ENCODE assay signal across 14 mouse cellular contexts in genomic region chr5:28066311-28066710, GRCm38 (mm10). TPM values are rescaled to one million over a fixed set of nuclear protein-coding genes. Genes with fewer than 3 reads are reported as not detected.
DNase-seq lines count a peak whose midpoint lies in the region; ATAC-seq lines count a peak whose summit lies in the region.
"Had no signal": no experiment of that assay in that cellular context is flagged by ENCODE, and none has a peak within 500 bp of the region (broad histone marks: within the 10 kb centered on the region; RNA-seq: fewer than 3 reads in every experiment).

No protein-coding gene starts in this region.

- H3K9ac ChIP-seq in lung, embryonic 15.5 days, result no peak overlapping the region
- peak overlapping the region; percentile 43 for H3K9ac ChIP-seq in liver, embryonic 12.5 days
- H3K9ac ChIP-seq in kidney, embryonic 16.5 days (replicated peaks; ENCODE audit: low read length), result no peak overlapping the region
- H3K9ac ChIP-seq: heart, embryonic 15.5 days had no signal

- peaks cover 6% of the 10 kb centered on the region for H3K27me3 ChIP-seq in erythroblast, embryonic 14.5 days (ENCODE audit: control insufficient read depth)
- no peaks in the 10 kb centered on the region for H3K27me3 ChIP-seq in lung, embryonic 15.5 days
- H3K27me3 ChIP-seq in liver, embryonic 12.5 days (replicated peaks), result no peaks in the 10 kb centered on the region
- no peaks in the 10 kb centered on the region for H3K27me3 ChIP-seq in kidney, embryonic 16.5 days (ENCODE audit: insufficient read depth, low read length)
- H3K27me3 ChIP-seq: heart, embryonic 15.5 days had no signal

- no peak for DNase-seq in lung, adult 18-20 months
- DNase-seq in yolk sac, embryonic 10.5 days (ENCODE audit: low spot score), result peak; percentile 15
- no peak for DNase-seq in left cerebral cortex, adult 8-10 months (ENCODE audit: low spot score in 2 of 2)
- DNase-seq: adrenal gland, postnatal 14 days; cerebellum, adult 11 months; kidney, postnatal 25 days; spleen, adult 18-20 months had no signal

- H3K4me3 ChIP-seq in erythroblast, embryonic 14.5 days (replicated peaks), result peak overlapping the region; percentile 52
- no peak overlapping the region for H3K4me3 ChIP-seq in lung, embryonic 15.5 days
- H3K4me3 ChIP-seq in liver, embryonic 12.5 days, result peak overlapping the region; percentile 10; the same call in 1 of the 2 replicates
- H3K4me3 ChIP-seq in kidney, embryonic 16.5 days (ENCODE audit: low read length), result no peak overlapping the region
- H3K4me3 ChIP-seq: heart, embryonic 15.5 days had no signal

- no peaks in the 10 kb centered on the region for H3K36me3 ChIP-seq in erythroblast, embryonic 14.5 days (ENCODE audit: control insufficient read depth)
- no peaks in the 10 kb centered on the region for H3K36me3 ChIP-seq in lung, embryonic 15.5 days
- H3K36me3 ChIP-seq in liver, embryonic 12.5 days, result no peaks in the 10 kb centered on the region
- H3K36me3 ChIP-seq in kidney, embryonic 16.5 days (ENCODE audit: insufficient read depth, low read length), result no peaks in the 10 kb centered on the region
- H3K36me3 ChIP-seq: heart, embryonic 15.5 days had no signal

- no peak overlapping the region for H3K4me2 ChIP-seq in lung, embryonic 15.5 days
- peak overlapping the region; percentile 56 for H3K4me2 ChIP-seq in liver, embryonic 12.5 days
- no peak overlapping the region for H3K4me2 ChIP-seq in kidney, embryonic 16.5 days (replicated peaks; ENCODE audit: low read depth, low read length)
- H3K4me2 ChIP-seq: heart, embryonic 15.5 days had no signal

- no peaks in the 10 kb centered on the region for H3K9me3 ChIP-seq in erythroblast, embryonic 14.5 days (ENCODE audit: control insufficient read depth, low read length)
- H3K9me3 ChIP-seq in lung, embryonic 15.5 days, result no peaks in the 10 kb centered on the region
- no peaks in the 10 kb centered on the region for H3K9me3 ChIP-seq in liver, embryonic 12.5 days (replicated peaks)
- no peaks in the 10 kb centered on the region for H3K9me3 ChIP-seq in kidney, embryonic 16.5 days (ENCODE audit: low read length)
- H3K9me3 ChIP-seq: heart, embryonic 15.5 days had no signal

- peaks cover 68% of the 10 kb centered on the region for H3K4me1 ChIP-seq in erythroblast, embryonic 14.5 days (ENCODE audit: control insufficient read depth)
- peaks cover 46% of the 10 kb centered on the region for H3K4me1 ChIP-seq in lung, embryonic 15.5 days
- H3K4me1 ChIP-seq in liver, embryonic 12.5 days, result peaks cover 59% of the 10 kb centered on the region
- H3K4me1 ChIP-seq in kidney, embryonic 16.5 days (ENCODE audit: insufficient read depth, low read length), result peaks cover 12% of the 10 kb centered on the region; the same call in 1 of the 2 replicates

- WGBS in lung, embryonic 15.5 days, result 54% methylated on average over 5 of the region's 5 CpGs
- 41% methylated on average over 5 of the region's 5 CpGs for WGBS in liver, embryonic 12.5 days (ENCODE audit: insufficient replicate concordance)
- 73% methylated on average over 5 of the region's 5 CpGs for WGBS in kidney, embryonic 16.5 days

- ATAC-seq in erythroblast, adult 5-6 weeks (replicated peaks; ENCODE audit: low FRiP score, poor library complexity, severe bottlenecking), result no peak
- ATAC-seq in lung, embryonic 15.5 days (ENCODE audit: borderline replicate concordance, extremely low read depth, low FRiP score, low TSS enrichment), result no peak
- peak; percentile 35 for ATAC-seq in liver, embryonic 12.5 days
- no peak for ATAC-seq in kidney, embryonic 16.5 days (ENCODE audit: low FRiP score, low TSS enrichment)
- ATAC-seq: inflammation-experienced regulatory T-cells, adult 6 months had no signal

- peak overlapping the region; percentile 10; the same call in 1 of the 2 replicates for H3K27ac ChIP-seq in lung, embryonic 15.5 days
- peak overlapping the region; percentile 58 for H3K27ac ChIP-seq in liver, embryonic 12.5 days
- H3K27ac ChIP-seq in kidney, embryonic 16.5 days (ENCODE audit: low read length), result no peak overlapping the region
- H3K27ac ChIP-seq: heart, embryonic 15.5 days had no signal

RNA-seq across cellular contexts. Expression of gene Insig1, which starts 4.9 kb away (rescaled TPM):
- 1.1 and 1.8 TPM in 2 replicates for polyA plus RNA-seq in erythroblast, embryonic 14.5 days (2012)
- total RNA-seq in erythroblast, adult 5-6 weeks (2015; ENCODE audit: low replicate concordance), result 3.8 and 8.4 TPM in 2 replicates
- 7.7 and 10.5 TPM in 2 replicates for total RNA-seq in erythroblast, adult 5-6 weeks (2017; ENCODE audit: low replicate concordance)
- 57.6 and 60.4 TPM in 2 replicates for polyA plus RNA-seq in lung, embryonic 15.5 days (2015; fragmentation: Nextera tagmentation; extraction: Ambion mirVana)
- 51.5 and 58.2 TPM in 2 replicates for polyA plus RNA-seq in liver, embryonic 12.5 days (2016; fragmentation: Nextera tagmentation; extraction: Ambion mirVana)
- polyA plus RNA-seq in kidney, embryonic 16.5 days (2015; fragmentation: Nextera tagmentation; extraction: Ambion mirVana), result 40.2 and 47.4 TPM in 2 replicates
- 100 to 1,000 TPM in 3 of 4 experiments, 10 to 100 TPM in 1; 93.1 to 116 (median 115) TPM for total RNA-seq in left cerebral cortex, adult 8-10 months (2022)

Comparison
In these comparisons a context has a peak if more than half of its experiments do, and no peak if none do; other contexts are left out.
1. H3K4me3 ChIP-seq: peak in erythroblast, embryonic 14.5 days (single experiment) and liver, embryonic 12.5 days (single experiment); none in lung, embryonic 15.5 days (single experiment) and kidney, embryonic 16.5 days (single experiment).
2. RNA of gene Insig1, which starts 4.9 kb away (polyA plus RNA-seq): 57.6 to 60.4 TPM in lung, embryonic 15.5 days, 51.5 to 58.2 TPM in liver, embryonic 12.5 days and 40.2 to 47.4 TPM in kidney, embryonic 16.5 days; 1.1 to 1.8 TPM in erythroblast, embryonic 14.5 days; every median in the first group is over 10 times any median in the second.